Mouse (Mus musculus) urinary bladder, adult 2 months (tissue): ENCODE results near the gene Trim56. TPM values are rescaled to one million over a fixed set of nuclear protein-coding genes. Genes with fewer than 3 reads are reported as not detected.

Experiments
- DNase-seq: peaks from one replicate; pipeline ENCODE4 v3.0.0; 2022; ENCODE audit warnings: low spot score
- polyA plus RNA-seq: library from polyadenylated mRNA; depleted of rRNA; stranded (reverse); fragments of >200 nt; gene quantifications from 2 replicates; pipeline ENCODE4 v1.2.3, GENCODE M21; 2012

The Trim56 gene
- polyA plus RNA-seq, 1 experiment = 5.7 TPM

- no peak for DNase-seq
These were observed 7.9 kb downstream of the Trim56 start for GRCm38 (mm10) chr5:137108111-137108510.

GRCm38 (mm10) chr5:137107670-137108069 lies 8.3 kb downstream of the Trim56 start:
- DNase-seq = no peak

GRCm38 (mm10) chr5:137107024-137107423 lies 9.0 kb downstream of the Trim56 start:
- DNase-seq = peak; percentile 56

GRCm38 (mm10) chr5:137106434-137106833 lies 9.6 kb downstream of the Trim56 start:
- no peak for DNase-seq

- no peak for DNase-seq
These were observed 12.0 kb downstream of the Trim56 start for GRCm38 (mm10) chr5:137103969-137104368.

- no peak for DNase-seq
These were observed 13.2 kb downstream of the Trim56 start for GRCm38 (mm10) chr5:137102575-137103522.

- no peak for DNase-seq
These were observed 13.9 kb downstream of the Trim56 start for GRCm38 (mm10) chr5:137102078-137102477.

- DNase-seq = no peak
These were observed 15.3 kb downstream of the Trim56 start for GRCm38 (mm10) chr5:137100660-137101059.

- DNase-seq = no peak
These were observed 17.6 kb downstream of the Trim56 start for GRCm38 (mm10) chr5:137098418-137098817.

- DNase-seq = no peak
These were observed 20.0 kb downstream of the Trim56 start for GRCm38 (mm10) chr5:137096037-137096436.

- DNase-seq = no peak
These were observed 20.9 kb downstream of the Trim56 start for GRCm38 (mm10) chr5:137095135-137095534.

GRCm38 (mm10) chr5:137093720-137094119 lies 22.3 kb downstream of the Trim56 start:
- no peak for DNase-seq

GRCm38 (mm10) chr5:137091560-137091959 lies 24.4 kb downstream of the Trim56 start:
- no peak for DNase-seq

- DNase-seq = no peak
These were observed 25.1 kb downstream of the Trim56 start for GRCm38 (mm10) chr5:137090870-137091269.

- no peak for DNase-seq
These were observed 28.6 kb downstream of the Trim56 start for GRCm38 (mm10) chr5:137087410-137087809.

GRCm38 (mm10) chr5:137085731-137086130 lies 30.3 kb downstream of the Trim56 start:
- DNase-seq = no peak

GRCm38 (mm10) chr5:137085021-137085420 lies 31.0 kb downstream of the Trim56 start:
- DNase-seq = no peak

GRCm38 (mm10) chr5:137083051-137083450 lies 33.0 kb downstream of the Trim56 start:
- no peak for DNase-seq

- DNase-seq = no peak
These were observed 36.2 kb downstream of the Trim56 start for GRCm38 (mm10) chr5:137079849-137080248.

- no peak for DNase-seq
These were observed 37.4 kb downstream of the Trim56 start for GRCm38 (mm10) chr5:137078616-137079015.

GRCm38 (mm10) chr5:137078041-137078440 lies 38.0 kb downstream of the Trim56 start:
- DNase-seq = no peak

- DNase-seq = no peak
These were observed 38.8 kb downstream of the Trim56 start for GRCm38 (mm10) chr5:137077187-137077586.

GRCm38 (mm10) chr5:137076191-137076930 lies 39.6 kb downstream of the Trim56 start:
- DNase-seq = no peak
